In genomic region chr6:30178023-30178639, GRCm38 (mm10) we compare ENCODE assay signal across 11 mouse cellular contexts.
A peak's percentile ranks its signal among the peaks of the same experiment; 100 is the strongest.
DNase-seq lines count a peak whose midpoint lies in the region; ATAC-seq and TF ChIP-seq lines count a peak whose summit lies in the region.
"Had no signal": no experiment of that assay in that cellular context is flagged by ENCODE, and none has a peak within 500 bp of the region (broad histone marks: within the 10 kb centered on the region; RNA-seq: fewer than 3 reads in every experiment).

No protein-coding gene starts in this region.

- DNase-seq in hindbrain, embryonic 10.5 days (ENCODE audit: low spot score) = peak; percentile 38
- no peak for DNase-seq in hindbrain, postnatal 0 days (ENCODE audit: low spot score)
- DNase-seq in neural tube, embryonic 10.5 days (ENCODE audit: extremely low spot score, low spot score) = peak; percentile 49
- peak; percentile 33 for DNase-seq in retina, embryonic 14.5 days (ENCODE audit: low spot score)
- no peak for DNase-seq in adrenal gland, postnatal 4 days (ENCODE audit: low spot score in 2 of 2)
- DNase-seq: heart, adult 2 months; thymus, postnatal 36 days had no signal

- peaks cover 91% of the 10 kb centered on the region for H3K27me3 ChIP-seq in hindbrain, embryonic 10.5 days (ENCODE audit: insufficient read depth, poor library complexity, severe bottlenecking)
- peaks cover 55% of the 10 kb centered on the region for H3K27me3 ChIP-seq in hindbrain, postnatal 0 days (ENCODE audit: insufficient read depth, low read length)
- peaks cover 89% of the 10 kb centered on the region for H3K27me3 ChIP-seq in neural tube, embryonic 15.5 days (replicated peaks)
- H3K27me3 ChIP-seq: Patski had no signal

- ATAC-seq in hindbrain, postnatal 0 days = no peak
- ATAC-seq in neural tube, embryonic 15.5 days (ENCODE audit: low FRiP score) = no peak
- ATAC-seq: forebrain, embryonic 15.5 days; Patski had no signal

- peaks cover under 1% of the 10 kb centered on the region; the same call in 1 of the 2 replicates for H3K9me3 ChIP-seq in hindbrain, embryonic 10.5 days
- H3K9me3 ChIP-seq in hindbrain, postnatal 0 days (ENCODE audit: low read length) = no peaks in the 10 kb centered on the region
- H3K9me3 ChIP-seq in neural tube, embryonic 15.5 days (replicated peaks) = no peaks in the 10 kb centered on the region
- H3K9me3 ChIP-seq: forebrain, embryonic 15.5 days had no signal

- TF ChIP-seq CTCF in hindbrain, postnatal 0 days (IDR thresholded peaks at IDR 0.05; ENCODE audit: low read depth) = no peak
- no peak for TF ChIP-seq CTCF in bone marrow macrophage, adult 2 months (IDR thresholded peaks at IDR 0.05; ENCODE audit: low read depth, low read length)

- H3K27ac ChIP-seq in hindbrain, embryonic 10.5 days = no peak overlapping the region
- no peak overlapping the region for H3K27ac ChIP-seq in hindbrain, postnatal 0 days
- H3K27ac ChIP-seq in neural tube, embryonic 15.5 days (replicated peaks) = no peak overlapping the region
- H3K27ac ChIP-seq in bone marrow macrophage, adult 2 months (ENCODE audit: insufficient read depth, low read depth, low read length) = no peak overlapping the region
- H3K27ac ChIP-seq: forebrain, embryonic 15.5 days; heart, adult 2 months had no signal

- TF ChIP-seq POLR2A in bone marrow macrophage, adult 2 months (IDR thresholded peaks at IDR 0.05; ENCODE audit: borderline replicate concordance, low read depth, low read length) = 0 out of 2 replicates have a peak, but pooled peaks have one; percentile 8

- peaks cover 60% of the 10 kb centered on the region for H3K4me1 ChIP-seq in hindbrain, embryonic 10.5 days (replicated peaks)
- no peaks in the 10 kb centered on the region for H3K4me1 ChIP-seq in hindbrain, postnatal 0 days (ENCODE audit: insufficient read depth, low read length)
- H3K4me1 ChIP-seq in neural tube, embryonic 15.5 days = peaks cover 43% of the 10 kb centered on the region
- H3K4me1 ChIP-seq in bone marrow macrophage, adult 2 months (ENCODE audit: control insufficient read depth, insufficient read depth, low read length) = 0 out of 2 replicates have a peak, but pooled peaks cover 8% of the 10 kb centered on the region

- no peak overlapping the region for H3K4me2 ChIP-seq in hindbrain, postnatal 0 days (ENCODE audit: low read depth, low read length)
- no peak overlapping the region for H3K4me2 ChIP-seq in neural tube, embryonic 15.5 days
- H3K4me2 ChIP-seq: forebrain, embryonic 15.5 days had no signal

- H3K4me3 ChIP-seq in hindbrain, embryonic 10.5 days = peak overlapping the region; percentile 24
- H3K4me3 ChIP-seq in hindbrain, postnatal 0 days (ENCODE audit: low read length) = no peak overlapping the region
- no peak overlapping the region for H3K4me3 ChIP-seq in neural tube, embryonic 15.5 days (replicated peaks)
- H3K4me3 ChIP-seq in bone marrow macrophage, adult 2 months (ENCODE audit: insufficient read depth, low read length) = no peak overlapping the region
- H3K4me3 ChIP-seq: forebrain, embryonic 15.5 days; heart, adult 2 months had no signal

- under 1% methylated on average over 27 of the region's 27 CpGs for WGBS in hindbrain, embryonic 10.5 days
- 2% methylated on average over 27 of the region's 27 CpGs for WGBS in hindbrain, postnatal 0 days
- WGBS in neural tube, embryonic 15.5 days = 2% methylated on average over 27 of the region's 27 CpGs

- no peaks in the 10 kb centered on the region for H3K36me3 ChIP-seq in hindbrain, embryonic 10.5 days
- H3K36me3 ChIP-seq in hindbrain, postnatal 0 days (ENCODE audit: insufficient read depth, low read length) = no peaks in the 10 kb centered on the region
- no peaks in the 10 kb centered on the region for H3K36me3 ChIP-seq in neural tube, embryonic 15.5 days
- H3K36me3 ChIP-seq: forebrain, embryonic 15.5 days had no signal

- no peak overlapping the region for H3K9ac ChIP-seq in hindbrain, postnatal 0 days (replicated peaks; ENCODE audit: low read length)
- H3K9ac ChIP-seq in neural tube, embryonic 15.5 days (replicated peaks) = no peak overlapping the region
- H3K9ac ChIP-seq: forebrain, embryonic 15.5 days had no signal

Comparison
In these comparisons a context has a peak if more than half of its experiments do, and no peak if none do; other contexts are left out.
1. DNase-seq: peak in hindbrain, embryonic 10.5 days (single experiment), neural tube, embryonic 10.5 days (single experiment) and retina, embryonic 14.5 days (single experiment); none in hindbrain, postnatal 0 days (single experiment) and adrenal gland, postnatal 4 days (0 of 2).